ENCODE assay signal across 8 mouse cellular contexts in genomic region chr10:62599311-62599710, GRCm38 (mm10). TPM values are rescaled to one million over a fixed set of nuclear protein-coding genes. Genes with fewer than 3 reads are reported as not detected.
DNase-seq lines count a peak whose midpoint lies in the region; ATAC-seq and TF ChIP-seq lines count a peak whose summit lies in the region.
"Not testable (repeated sequence)": the region's sequence is repeated elsewhere in the genome, so short reads cannot be mapped to it uniquely, and the experiment has no call there.

No protein-coding gene starts in this region.

- H3K79me2 ChIP-seq in CH12.LX (replicated peaks; ENCODE audit: control insufficient read depth, extremely low read depth, insufficient read depth, poor library complexity, severe bottlenecking): peaks cover 74% of the 10 kb centered on the region
- peaks cover 74% of the 10 kb centered on the region for H3K79me2 ChIP-seq in MEL (ENCODE audit: control insufficient read depth, insufficient read depth, low read length, poor library complexity)

- H3K4me3 ChIP-seq in CH12.LX (replicated peaks in 1 of 3; ENCODE audit: low read depth in 2 of 3, low read length in 2 of 3, poor library complexity in 1 of 3) (peak overlapping the region in 1 of 3 experiments; percentile 95), E14TG2a.4 (replicated peaks; ENCODE audit: low read length) (peak overlapping the region; percentile 97; the same call in 1 of the 2 replicates), MEL (ENCODE audit: control insufficient read depth in 1 of 2, insufficient read depth in 1 of 2, low read depth in 2 of 2, low read length in 2 of 2) (peak overlapping the region in 1 of 2 experiments; percentile 20; a peak in 2 of 4 replicates)
- H3K4me3 ChIP-seq in ES-E14 (ENCODE audit: insufficient read depth in 1 of 2, low read depth in 1 of 2, low read length in 2 of 2, poor library complexity in 1 of 2, severe bottlenecking in 1 of 2); liver, embryonic 12.5 days; liver, embryonic 13.5 days (replicated peaks): not testable (repeated sequence)

- dilution Hi-C loops in CH12.LX (cut with MboI; ENCODE audit: extremely low pct_ligation_motif_present, extremely low pct_unique_long_range_greater_than_20kb, low sequenced_read_pairs): not testable (repeated sequence)

- not testable (repeated sequence) for TF ChIP-seq CTCF in CH12.LX (conservative IDR thresholded peaks at IDR 0.05 in 1 of 2, IDR thresholded peaks at IDR 0.05 in 1 of 2; ENCODE audit: low read depth in 2 of 2, low read length in 2 of 2); E14TG2a.4 (conservative IDR thresholded peaks at IDR 0.05; ENCODE audit: low read length); MEL (IDR thresholded peaks at IDR 0.05 in 2 of 3, conservative IDR thresholded peaks at IDR 0.05 in 1 of 3; ENCODE audit: control insufficient read depth in 1 of 3, insufficient read depth in 1 of 3, low read depth in 2 of 3, low read length in 3 of 3, poor library complexity in 1 of 3, severe bottlenecking in 1 of 3)

- H3K4me1 ChIP-seq in CH12.LX (ENCODE audit: control insufficient read depth in 1 of 2, insufficient read depth in 2 of 2) (peaks cover 8 to 39% of the 10 kb centered on the region in 2 experiments), E14TG2a.4 (replicated peaks; ENCODE audit: low read depth, low read length) (peaks cover 67% of the 10 kb centered on the region), MEL (ENCODE audit: control insufficient read depth in 1 of 2, insufficient read depth in 2 of 2, low read length in 2 of 2) (peaks cover 3 to 16% of the 10 kb centered on the region in 2 experiments)
- H3K4me1 ChIP-seq in ES-E14 (ENCODE audit: control insufficient read depth in 2 of 2, insufficient read depth in 2 of 2, low read length in 2 of 2, poor library complexity in 1 of 2): not testable (repeated sequence)
- peaks cover 48% of the 10 kb centered on the region for H3K4me1 ChIP-seq in liver, embryonic 12.5 days
- peaks cover 55% of the 10 kb centered on the region for H3K4me1 ChIP-seq in liver, embryonic 13.5 days (replicated peaks)

- in situ Hi-C loops in CH12.LX (cut with MboI; ENCODE audit: low pct_ligation_motif_present, low pct_unique_long_range_greater_than_20kb, low sequenced_read_pairs); ES-E14 (cut with MboI; ENCODE audit: low sequenced_read_pairs in 2 of 2, unreplicated experiment in 2 of 2): not testable (repeated sequence)

- TF ChIP-seq RAD21 in CH12.LX (IDR thresholded peaks at IDR 0.05; ENCODE audit: low read depth, low read length); MEL (IDR thresholded peaks at IDR 0.05; ENCODE audit: low read depth, low read length): not testable (repeated sequence)

- not testable (repeated sequence) for H3K27me3 ChIP-seq in CH12.LX (replicated peaks); E14TG2a.4 (ENCODE audit: insufficient read depth, low read length); MEL (ENCODE audit: control insufficient read depth in 1 of 2, insufficient read depth in 2 of 2, low read length in 2 of 2); liver, embryonic 12.5 days (replicated peaks); liver, embryonic 13.5 days

- H3K4me2 ChIP-seq in CH12.LX (ENCODE audit: insufficient read depth, low read depth, poor library complexity, severe bottlenecking): not testable (repeated sequence)
- H3K4me2 ChIP-seq in liver, embryonic 12.5 days: 0 out of 2 replicates have a peak overlapping the region, but pooled peaks have one; percentile 94
- 0 out of 2 replicates have a peak overlapping the region, but pooled peaks have one; percentile 6 for H3K4me2 ChIP-seq in liver, embryonic 13.5 days

- not testable (repeated sequence) for H3K9ac ChIP-seq in CH12.LX (ENCODE audit: insufficient read depth, low read depth); ES-E14 (ENCODE audit: insufficient read depth, low read depth, low read length, poor library complexity, severe bottlenecking); liver, embryonic 12.5 days; liver, embryonic 13.5 days
- peak overlapping the region; percentile 72; the same call in 1 of the 2 replicates for H3K9ac ChIP-seq in MEL (ENCODE audit: control insufficient read depth, low read depth, low read length, poor library complexity, severe bottlenecking)

- DNase-seq in 416B (ENCODE audit: low read depth): peak; percentile 24
- DNase-seq in CH12.LX (ENCODE audit: extremely low read depth); ES-E14 (ENCODE audit: low read depth, low spot score); MEL (ENCODE audit: low read depth, low spot score); liver, embryonic 13.5 days: not testable (repeated sequence)

- H3K36me3 ChIP-seq in CH12.LX (replicated peaks in 1 of 2; ENCODE audit: control insufficient read depth in 1 of 2, insufficient read depth in 1 of 2, low read length in 1 of 2): peaks cover 36 to 43% of the 10 kb centered on the region in 2 experiments
- peaks cover 60% of the 10 kb centered on the region for H3K36me3 ChIP-seq in E14TG2a.4 (ENCODE audit: insufficient read depth, low read length)
- H3K36me3 ChIP-seq in ES-E14 (ENCODE audit: control insufficient read depth, insufficient read depth, low read length, poor library complexity, severe bottlenecking): peaks cover 34% of the 10 kb centered on the region
- peaks cover 32 to 35% of the 10 kb centered on the region in 2 experiments for H3K36me3 ChIP-seq in MEL (ENCODE audit: control insufficient read depth in 1 of 2, insufficient read depth in 2 of 2, low read length in 2 of 2)
- peaks cover 55% of the 10 kb centered on the region for H3K36me3 ChIP-seq in liver, embryonic 12.5 days
- peaks cover 52% of the 10 kb centered on the region for H3K36me3 ChIP-seq in liver, embryonic 13.5 days

- 80% methylated on average over 3 of the region's 3 CpGs for WGBS in liver, embryonic 12.5 days (ENCODE audit: insufficient replicate concordance)
- WGBS in liver, embryonic 13.5 days (ENCODE audit: insufficient replicate concordance): 83% methylated on average over 3 of the region's 3 CpGs

- not testable (repeated sequence) for H3K27ac ChIP-seq in CH12.LX (ENCODE audit: insufficient read depth, low read depth); ES-E14 (ENCODE audit: insufficient read depth, low read depth, low read length, poor library complexity, severe bottlenecking); MEL (ENCODE audit: control insufficient read depth, low read depth, low read length); liver, embryonic 12.5 days; liver, embryonic 13.5 days

- not testable (repeated sequence) for TF ChIP-seq EP300 in CH12.LX (IDR thresholded peaks at IDR 0.05; ENCODE audit: low read length); MEL (IDR thresholded peaks at IDR 0.05; ENCODE audit: low read depth in 1 of 2, low read length in 2 of 2)

- not testable (repeated sequence) for TF ChIP-seq POLR2A in CH12.LX (IDR thresholded peaks at IDR 0.05; ENCODE audit: low read depth, low read length); MEL (IDR thresholded peaks at IDR 0.05; ENCODE audit: control insufficient read depth in 1 of 2, insufficient read depth in 1 of 2, low read depth in 1 of 2, low read length in 2 of 2, poor library complexity in 1 of 2)

- ATAC-seq in granulocyte monocyte progenitor cell, adult 5-6 weeks (replicated peaks; ENCODE audit: poor library complexity, severe bottlenecking): peak; percentile 28
- not testable (repeated sequence) for ATAC-seq in liver, embryonic 12.5 days; liver, embryonic 13.5 days (ENCODE audit: low read depth)

- H3K9me3 ChIP-seq in CH12.LX (replicated peaks; ENCODE audit: low read length); E14TG2a.4 (ENCODE audit: low read length); ES-E14 (ENCODE audit: control insufficient read depth, insufficient read depth, low read depth, low read length); MEL (replicated peaks; ENCODE audit: insufficient read depth, low read length); liver, embryonic 12.5 days (replicated peaks); liver, embryonic 13.5 days (replicated peaks): not testable (repeated sequence)

RNA-seq across cellular contexts. Expression of gene Ddx21, which starts 2.8 kb away (rescaled TPM):
- total RNA-seq in CH12.LX (2012; rRNA removed): 145 and 208 TPM in 2 replicates
- 110 and 114 TPM in 2 replicates for total RNA-seq in CH12.LX (2014; rRNA removed)
- 327 and 354 TPM in 2 replicates for polyA plus RNA-seq in CH12.LX (2012; ENCODE audit: insufficient read length, low read depth)
- 164 and 185 TPM in 2 replicates for total RNA-seq in ES-E14 (2012; rRNA removed)
- total RNA-seq in MEL (2012; rRNA removed): 299 and 313 TPM in 2 replicates
- polyA plus RNA-seq in MEL (2012; ENCODE audit: insufficient read depth in 1 of 2, insufficient read length in 2 of 2, low read depth in 1 of 2, low replicate concordance in 2 of 2, missing spikeins in 1 of 2): 1,000 to 10,000 TPM in 1 of 2 experiments, 100 to 1,000 TPM in 1; 386 to 2,442 TPM
- 103 and 110 TPM in 2 replicates for total RNA-seq in granulocyte monocyte progenitor cell, adult 5-6 weeks (2014; fragmentation: Nextera tagmentation)
- total RNA-seq in granulocyte monocyte progenitor cell, adult 5-6 weeks (2017): 167 and 199 TPM in 2 replicates
- polyA plus RNA-seq in liver, embryonic 12.5 days (2016; fragmentation: Nextera tagmentation; extraction: Ambion mirVana): 38.3 and 40.6 TPM in 2 replicates
- 26.3 and 32.2 TPM in 2 replicates for polyA plus RNA-seq in liver, embryonic 13.5 days (2015; fragmentation: Nextera tagmentation; extraction: Ambion mirVana)

RNA-seq across cellular contexts. Expression of gene Kif1bp, which starts 21.1 kb away (rescaled TPM):
- total RNA-seq in CH12.LX (2012; rRNA removed): 14.6 and 15.3 TPM in 2 replicates
- total RNA-seq in CH12.LX (2014; rRNA removed): 12.9 and 13.3 TPM in 2 replicates
- 22.5 and 23.1 TPM in 2 replicates for polyA plus RNA-seq in CH12.LX (2012; ENCODE audit: insufficient read length, low read depth)
- 12.7 and 17.3 TPM in 2 replicates for total RNA-seq in ES-E14 (2012; rRNA removed)
- total RNA-seq in MEL (2012; rRNA removed): 17.3 and 17.6 TPM in 2 replicates
- 100 to 1,000 TPM in 1 of 2 experiments, 10 to 100 TPM in 1; 24.7 to 177 TPM for polyA plus RNA-seq in MEL (2012; ENCODE audit: insufficient read depth in 1 of 2, insufficient read length in 2 of 2, low read depth in 1 of 2, low replicate concordance in 2 of 2, missing spikeins in 1 of 2)
- total RNA-seq in granulocyte monocyte progenitor cell, adult 5-6 weeks (2014; fragmentation: Nextera tagmentation): 16.6 and 27.9 TPM in 2 replicates
- total RNA-seq in granulocyte monocyte progenitor cell, adult 5-6 weeks (2017): 16.4 and 16.9 TPM in 2 replicates
- 20.0 and 21.1 TPM in 2 replicates for polyA plus RNA-seq in liver, embryonic 12.5 days (2016; fragmentation: Nextera tagmentation; extraction: Ambion mirVana)
- polyA plus RNA-seq in liver, embryonic 13.5 days (2015; fragmentation: Nextera tagmentation; extraction: Ambion mirVana): 12.9 and 13.7 TPM in 2 replicates

RNA-seq across cellular contexts. Expression of gene Ddx50, which starts 51.7 kb away (rescaled TPM):
- 47.2 and 50.5 TPM in 2 replicates for total RNA-seq in CH12.LX (2012; rRNA removed)
- total RNA-seq in CH12.LX (2014; rRNA removed): 58.7 and 69.2 TPM in 2 replicates
- 73.5 and 74.4 TPM in 2 replicates for polyA plus RNA-seq in CH12.LX (2012; ENCODE audit: insufficient read length, low read depth)
- 43.9 and 61.8 TPM in 2 replicates for total RNA-seq in ES-E14 (2012; rRNA removed)
- 48.6 and 51.8 TPM in 2 replicates for total RNA-seq in MEL (2012; rRNA removed)
- 10 to 100 TPM in 1 of 2 experiments, not detected in 1; 71.5 TPM for polyA plus RNA-seq in MEL (2012; ENCODE audit: insufficient read depth in 1 of 2, insufficient read length in 2 of 2, low read depth in 1 of 2, low replicate concordance in 2 of 2, missing spikeins in 1 of 2)
- 87.6 and 115 TPM in 2 replicates for total RNA-seq in granulocyte monocyte progenitor cell, adult 5-6 weeks (2014; fragmentation: Nextera tagmentation)
- total RNA-seq in granulocyte monocyte progenitor cell, adult 5-6 weeks (2017): 110 and 119 TPM in 2 replicates
- polyA plus RNA-seq in liver, embryonic 12.5 days (2016; fragmentation: Nextera tagmentation; extraction: Ambion mirVana): 59.0 and 59.4 TPM in 2 replicates
- 39.3 and 50.7 TPM in 2 replicates for polyA plus RNA-seq in liver, embryonic 13.5 days (2015; fragmentation: Nextera tagmentation; extraction: Ambion mirVana)
